Comparison of ENCODE assay signal across 15 mouse cellular contexts in the genomic region with DNA sequence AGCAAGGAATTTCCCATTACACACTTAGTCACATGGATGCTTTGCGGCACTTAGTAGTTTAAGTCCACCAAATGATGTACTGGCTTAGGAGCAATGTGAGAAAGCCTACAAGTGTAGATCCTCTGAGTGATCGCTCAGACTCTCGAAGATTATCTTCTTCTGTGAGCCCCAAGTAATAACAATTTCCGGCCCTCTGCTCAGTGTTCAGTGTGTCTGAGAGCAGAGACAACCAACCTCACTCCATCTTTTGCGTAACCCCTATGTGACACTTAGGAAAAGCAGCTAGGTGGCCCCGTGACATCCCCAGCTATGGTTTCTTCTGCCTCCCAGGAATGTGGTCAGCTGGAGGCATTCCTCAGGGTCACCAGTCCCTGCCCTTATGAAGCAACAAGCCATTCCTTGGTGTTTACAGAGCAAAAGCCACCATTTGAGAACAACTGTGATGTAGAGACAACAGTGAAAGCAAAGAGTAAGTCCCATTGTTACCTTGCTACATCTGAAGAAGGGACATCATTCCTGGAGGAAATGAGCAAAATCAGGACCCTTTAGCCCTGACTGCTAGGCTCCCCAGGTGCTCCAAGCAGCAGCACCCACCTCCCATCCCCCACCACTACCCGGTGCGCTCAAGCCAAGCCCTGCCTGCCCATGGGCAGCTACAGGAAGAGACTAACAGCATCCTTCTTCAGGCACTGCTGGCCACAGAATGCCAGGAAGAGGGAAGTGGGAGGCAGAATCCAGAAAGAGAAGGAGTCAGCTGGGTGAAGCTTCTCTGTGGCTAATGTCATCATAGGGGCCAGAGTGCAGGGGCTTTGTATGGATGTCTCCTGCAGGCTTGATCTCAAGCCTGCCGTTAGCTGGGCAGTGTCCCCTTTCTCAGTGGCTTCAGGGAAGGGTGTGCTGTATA. TPM values are rescaled to one million over a fixed set of nuclear protein-coding genes. Genes with fewer than 3 reads are reported as not detected.
"Had no signal": no experiment of that assay in that cellular context is flagged by ENCODE, and none has a peak within 500 bp of the region (broad histone marks: within the 10 kb centered on the region; RNA-seq: fewer than 3 reads in every experiment).

No protein-coding gene starts in this region.

- DNase-seq: kidney, adult 8-10 months; lung, adult 2 months; lung, postnatal 14 days; right cerebral cortex, postnatal 14 days; thymus, adult 2 months; thymus, postnatal 25 days had no signal

- H3K27ac ChIP-seq: left cerebral cortex, adult 2 months; limb, embryonic 10.5 days; liver, embryonic 15.5 days; macrophage; midbrain, embryonic 12.5 days; stomach, embryonic 15.5 days had no signal

- H3K4me1 ChIP-seq: limb, embryonic 10.5 days; liver, embryonic 15.5 days; megakaryocyte, embryonic 14.5 days; midbrain, embryonic 12.5 days; stomach, embryonic 15.5 days had no signal

- H3K4me3 ChIP-seq: left cerebral cortex, adult 2 months; limb, embryonic 10.5 days; liver, embryonic 15.5 days; megakaryocyte, embryonic 14.5 days; midbrain, embryonic 12.5 days; stomach, embryonic 15.5 days had no signal

- H3K9ac ChIP-seq: liver, embryonic 15.5 days; midbrain, embryonic 12.5 days; stomach, embryonic 15.5 days had no signal

- H3K9me3 ChIP-seq: limb, embryonic 10.5 days; liver, embryonic 15.5 days; midbrain, embryonic 12.5 days; stomach, embryonic 15.5 days had no signal

- ATAC-seq: midbrain, embryonic 16.5 days had no signal

- H3K27me3 ChIP-seq: liver, embryonic 15.5 days; midbrain, embryonic 12.5 days; stomach, embryonic 15.5 days had no signal

- H3K36me3 ChIP-seq: limb, embryonic 10.5 days; liver, embryonic 15.5 days; midbrain, embryonic 12.5 days; stomach, embryonic 15.5 days had no signal

- H3K4me2 ChIP-seq: liver, embryonic 11.5 days; liver, embryonic 15.5 days; midbrain, embryonic 12.5 days; stomach, embryonic 15.5 days had no signal

RNA-seq across cellular contexts. Expression of gene Slco2a1, which starts 37.2 kb away (rescaled TPM):
- polyA plus RNA-seq: macrophage had no signal
